Mouse (Mus musculus) adrenal gland, postnatal 36 days (tissue): ENCODE measurements around the gene Dnajc30. TPM values are rescaled to one million over a fixed set of nuclear protein-coding genes. Genes with fewer than 3 reads are reported as not detected.
"Not testable (repeated sequence)": the region's sequence is repeated elsewhere in the genome, so short reads cannot be mapped to it uniquely, and the experiment has no call there.

ENCODE experiments used
- DNase-seq, 2 experiments: peaks; one replicate each; pipeline ENCODE4 v3.0.0; 2021; ENCODE audit warnings: mixed read lengths in 1 of 2
- long read RNA-seq, 2 experiments: library from polyadenylated mRNA; stranded (forward); transcript quantifications; one replicate each; pipeline ENCODE4 v2.0.0; 2021; ENCODE audit warnings: borderline sequencing depth in 2 of 2
- total RNA-seq, 2 experiments: library from RNA; stranded (reverse); gene quantifications; 2 replicates each; pipeline ENCODE4 v1.2.3; 2021

Gene Dnajc30
- total RNA-seq = 10 to 100 TPM; 28.1 to 34.6 TPM
- long read RNA-seq, experiment 1, transcript Dnajc30-201 (1 exons, 1,661 nt) = major isoform, 50 of 51 reads
- long read RNA-seq, experiment 1, partial matches to known transcripts = 0 of 51 reads
- long read RNA-seq, experiment 1, other reads (novel, unspliced or antisense) = 1 of 51 reads
- long read RNA-seq, experiment 2, transcript Dnajc30-201 (1 exons, 1,661 nt) = major isoform, 30 of 31 reads
- long read RNA-seq, experiment 2, partial matches to known transcripts = 0 of 31 reads
- long read RNA-seq, experiment 2, other reads (novel, unspliced or antisense) = 1 of 31 reads

- peak; percentile 97 for DNase-seq
Observed at GRCm38 (mm10) chr5:135063629-135064381, at the start of gene Dnajc30. Gene Dnajc30, plus strand, starts transcription at chr5:135064202.

GRCm38 (mm10) chr5:135015497-135015896 is 48.5 kb upstream of the Dnajc30 start:
- DNase-seq = peak; percentile 86 to 90

GRCm38 (mm10) chr5:135016224-135016759 is 47.7 kb upstream of the Dnajc30 start:
- no peak for DNase-seq

- DNase-seq = peak; percentile 78 to 85
Observed at GRCm38 (mm10) chr5:135021814-135022213, 42.2 kb upstream of the Dnajc30 start.

- peak; percentile 92 to 94 for DNase-seq
Observed at GRCm38 (mm10) chr5:135023344-135024173, 40.4 kb upstream of the Dnajc30 start, which contains the start of gene Stx1a. Gene Stx1a, plus strand, starts transcription at chr5:135023482.

- DNase-seq = no peak
Observed at GRCm38 (mm10) chr5:135024665-135025224, 39.3 kb upstream of the Dnajc30 start.

GRCm38 (mm10) chr5:135025899-135026298 is 38.1 kb upstream of the Dnajc30 start:
- DNase-seq = no peak

- DNase-seq = peak; percentile 91 to 93
Observed at GRCm38 (mm10) chr5:135029007-135029854, 34.8 kb upstream of the Dnajc30 start.

- DNase-seq = no peak
Observed at GRCm38 (mm10) chr5:135032581-135032980, 31.4 kb upstream of the Dnajc30 start.

GRCm38 (mm10) chr5:135034593-135034992 is 29.4 kb upstream of the Dnajc30 start:
- DNase-seq = no peak

- peak in 1 of 2 experiments; percentile 66 for DNase-seq
Observed at GRCm38 (mm10) chr5:135035608-135036359, 28.2 kb upstream of the Dnajc30 start.

- DNase-seq = no peak
Observed at GRCm38 (mm10) chr5:135037946-135038345, 26.1 kb upstream of the Dnajc30 start.

GRCm38 (mm10) chr5:135039541-135039940 is 24.5 kb upstream of the Dnajc30 start:
- no peak for DNase-seq

GRCm38 (mm10) chr5:135040059-135040458 is 23.9 kb upstream of the Dnajc30 start:
- DNase-seq = no peak

- DNase-seq = peak; percentile 65 to 66
Observed at GRCm38 (mm10) chr5:135040777-135041176, 23.2 kb upstream of the Dnajc30 start.

GRCm38 (mm10) chr5:135042105-135042788 is 21.8 kb upstream of the Dnajc30 start:
- DNase-seq = no peak

- no peak for DNase-seq
Observed at GRCm38 (mm10) chr5:135044575-135044974, 19.4 kb upstream of the Dnajc30 start.

- no peak for DNase-seq
Observed at GRCm38 (mm10) chr5:135048539-135048938, 15.5 kb upstream of the Dnajc30 start.

- DNase-seq = not testable (repeated sequence)
Observed at GRCm38 (mm10) chr5:135049268-135049667, 14.7 kb upstream of the Dnajc30 start.
